Mouse (Mus musculus) C2C12 (cell line): ENCODE data around the gene Rarres2. TPM values are rescaled to one million over a fixed set of nuclear protein-coding genes. Genes with fewer than 3 reads are reported as not detected.

Experiments
- H3K27me3 ChIP-seq: one replicate; pipeline ENCODE4 v1.6.1; 2011; ENCODE audit not compliant: control insufficient read depth, insufficient read depth, insufficient read length
- H3K36me3 ChIP-seq: one replicate; pipeline ENCODE4 v1.6.1; 2011; ENCODE audit not compliant: control insufficient read depth, insufficient read depth
- H3K4me3 ChIP-seq: one replicate; pipeline ENCODE4 v1.5.1; 2011; ENCODE audit warnings: mild to moderate bottlenecking, control low read depth; ENCODE audit not compliant: poor library complexity, insufficient read depth, severe bottlenecking
- H3K79me2 ChIP-seq: one replicate; pipeline ENCODE4 v1.6.1; 2011; ENCODE audit not compliant: control insufficient read depth, insufficient read depth
- H3K79me3 ChIP-seq: one replicate; pipeline ENCODE4 v1.6.1; 2011; ENCODE audit warnings: low read depth, control low read depth
- H3ac ChIP-seq: one replicate; pipeline ENCODE3; 2011; ENCODE audit warnings: low read depth; ENCODE audit not compliant: control insufficient read depth, insufficient read length
- CEBPB ChIP-seq: IDR thresholded peaks from one replicate; pipeline ENCODE4 v1.6.1; 2011; ENCODE audit warnings: low read depth, mild to moderate bottlenecking, control low read depth, moderate library complexity
- CTCF ChIP-seq: IDR thresholded peaks from one replicate; pipeline ENCODE4 v1.5.1; 2011; ENCODE audit not compliant: control insufficient read depth, insufficient read depth, insufficient read length
- FOSL1 ChIP-seq: IDR thresholded peaks from one replicate; pipeline ENCODE4 v1.8.0; 2011; ENCODE audit warnings: mild to moderate bottlenecking, low read length; ENCODE audit not compliant: poor library complexity, insufficient read depth, severe bottlenecking
- MAX ChIP-seq: IDR thresholded peaks from one replicate; pipeline ENCODE4 v1.6.1; 2011; ENCODE audit warnings: mild to moderate bottlenecking, control low read depth
- MYOD1 ChIP-seq: IDR thresholded peaks from one replicate; pipeline ENCODE4 v1.6.1; 2011; ENCODE audit warnings: low read depth; ENCODE audit not compliant: control insufficient read depth, insufficient read length
- MYOG ChIP-seq: IDR thresholded peaks from one replicate; pipeline ENCODE4 v1.6.1; 2011; ENCODE audit not compliant: control insufficient read depth, insufficient read length; ENCODE audit errors: extremely low read depth
- USF1 ChIP-seq: IDR thresholded peaks from one replicate; pipeline ENCODE4 v1.6.1; 2011; ENCODE audit warnings: low read depth, mild to moderate bottlenecking, control low read depth, moderate library complexity
- polyA plus RNA-seq: library from polyadenylated mRNA; unstranded; fragments of >200 nt; fragmentation: generic; extraction: Trizol; gene quantifications from one replicate; pipeline ENCODE4 v1.2.1, GENCODE M21; 2012; ENCODE audit warnings: missing spikeins

The Rarres2 gene
- polyA plus RNA-seq, 1 experiment = 0.08 TPM

DNA sequence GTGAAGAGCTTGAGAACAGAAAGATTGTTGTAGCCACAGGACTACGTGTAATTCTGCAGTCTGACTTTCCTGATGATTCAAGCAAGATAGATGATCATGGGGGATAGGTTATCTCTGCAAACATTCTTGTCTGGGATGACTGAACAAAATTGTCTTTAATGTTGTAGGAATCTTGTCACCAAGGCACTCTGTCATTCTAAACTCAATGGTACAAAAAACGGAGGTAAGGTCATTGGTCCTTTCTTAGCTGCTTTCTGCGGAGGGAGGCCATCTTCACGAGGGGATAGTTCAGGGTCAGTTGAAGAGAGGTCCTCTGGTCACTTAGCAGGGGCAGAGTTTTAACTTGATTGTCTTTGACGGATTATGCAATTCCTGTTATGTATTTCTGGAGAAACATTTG is 6.1 kb upstream of the Rarres2 start:
- H3K36me3 ChIP-seq = no peaks in the 10 kb centered on the region
- H3K79me3 ChIP-seq = no peaks in the 10 kb centered on the region
- H3K4me3 ChIP-seq = no peak overlapping the region
- no peaks in the 10 kb centered on the region for H3K79me2 ChIP-seq
- no peaks in the 10 kb centered on the region for H3K27me3 ChIP-seq
- TF ChIP-seq CEBPB (no peak), FOSL1 (no peak), MAX (no peak), CTCF (no peak)
- no peak overlapping the region for H3ac ChIP-seq

DNA sequence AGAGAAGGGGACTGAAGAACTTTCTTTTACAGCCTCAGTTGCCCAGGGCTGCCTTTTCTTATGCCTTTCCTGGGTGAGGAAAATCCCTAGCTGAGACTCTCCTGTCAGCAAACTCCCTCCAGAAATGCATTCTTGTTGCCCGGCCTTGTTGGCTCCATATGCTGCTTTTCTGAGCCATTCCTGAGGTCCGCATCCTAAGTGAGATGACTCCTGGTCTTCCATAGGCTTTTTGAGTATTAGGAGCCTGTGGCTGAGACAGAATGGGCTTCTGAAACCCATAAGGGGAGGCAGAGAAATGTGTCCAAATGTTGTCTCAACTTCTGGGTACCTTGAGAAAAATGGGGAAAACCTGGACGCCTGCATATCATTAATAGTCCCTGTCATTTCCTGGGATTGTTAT is 1.4 kb upstream of the Rarres2 start:
- Histone ChIP-seq H3K79me3 (no peaks in the 10 kb centered on the region), H3K4me3 (no peak overlapping the region), H3ac (no peak overlapping the region), H3K36me3 (no peaks in the 10 kb centered on the region), H3K27me3 (peaks cover 3% of the 10 kb centered on the region), H3K79me2 (no peaks in the 10 kb centered on the region)
- TF ChIP-seq MYOG (no peak), CEBPB (no peak), FOSL1 (no peak)

DNA sequence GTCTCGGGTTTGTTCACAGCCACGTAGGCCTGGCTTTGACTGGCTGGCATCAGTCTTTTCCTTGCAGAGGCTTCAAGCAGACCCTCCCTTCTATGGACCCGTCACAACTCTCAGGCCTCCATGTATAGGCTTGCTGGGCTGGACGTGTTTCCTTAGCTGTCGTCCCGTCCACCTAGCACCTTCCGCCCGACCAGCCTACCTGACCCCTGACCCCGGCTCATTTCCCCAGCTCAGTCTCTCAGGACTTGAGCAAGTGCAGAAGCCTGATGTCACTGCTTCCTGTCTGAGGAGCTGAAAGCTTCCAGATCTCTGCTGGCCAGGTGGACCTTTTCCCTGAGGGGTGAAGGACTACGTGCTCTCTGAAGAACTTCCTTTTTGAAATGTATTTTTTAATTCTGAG is 691 bp upstream of the Rarres2 start:
- H3K27me3 ChIP-seq = peaks cover 3% of the 10 kb centered on the region
- TF ChIP-seq CTCF (no peak), USF1 (no peak), MYOG (no peak), CEBPB (no peak), MYOD1 (no peak), FOSL1 (no peak), MAX (no peak)
- H3K4me3 ChIP-seq = no peak overlapping the region
- no peaks in the 10 kb centered on the region for H3K36me3 ChIP-seq
- no peak overlapping the region for H3ac ChIP-seq
- no peaks in the 10 kb centered on the region for H3K79me3 ChIP-seq
- H3K79me2 ChIP-seq = no peaks in the 10 kb centered on the region

DNA sequence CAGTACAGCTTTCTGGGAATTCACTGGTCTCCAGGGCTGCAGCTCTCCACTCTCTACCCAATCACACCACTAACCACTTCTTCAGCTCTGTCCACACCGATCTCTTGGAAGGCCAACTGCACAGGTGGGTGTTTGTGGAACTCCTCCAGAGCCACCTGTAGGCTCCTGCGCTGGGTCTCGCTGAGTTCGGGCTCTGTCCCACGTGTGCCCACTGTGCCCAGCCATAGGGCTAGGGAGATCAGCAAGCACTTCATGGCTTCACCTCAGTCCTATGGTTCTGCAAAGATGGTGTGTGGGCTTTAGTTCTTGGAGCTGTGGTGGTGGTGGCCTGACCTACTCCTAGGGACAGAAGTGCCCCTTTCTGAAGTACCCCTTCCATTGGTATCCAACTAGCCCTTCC is 575 bp downstream of the Rarres2 start:
- Histone ChIP-seq H3ac (no peak overlapping the region), H3K79me2 (no peaks in the 10 kb centered on the region), H3K79me3 (no peaks in the 10 kb centered on the region), H3K27me3 (peaks cover 3% of the 10 kb centered on the region), H3K4me3 (no peak overlapping the region), H3K36me3 (no peaks in the 10 kb centered on the region)
- TF ChIP-seq USF1 (no peak), MAX (no peak), CTCF (no peak), FOSL1 (no peak), MYOG (no peak), CEBPB (no peak), MYOD1 (no peak)

DNA sequence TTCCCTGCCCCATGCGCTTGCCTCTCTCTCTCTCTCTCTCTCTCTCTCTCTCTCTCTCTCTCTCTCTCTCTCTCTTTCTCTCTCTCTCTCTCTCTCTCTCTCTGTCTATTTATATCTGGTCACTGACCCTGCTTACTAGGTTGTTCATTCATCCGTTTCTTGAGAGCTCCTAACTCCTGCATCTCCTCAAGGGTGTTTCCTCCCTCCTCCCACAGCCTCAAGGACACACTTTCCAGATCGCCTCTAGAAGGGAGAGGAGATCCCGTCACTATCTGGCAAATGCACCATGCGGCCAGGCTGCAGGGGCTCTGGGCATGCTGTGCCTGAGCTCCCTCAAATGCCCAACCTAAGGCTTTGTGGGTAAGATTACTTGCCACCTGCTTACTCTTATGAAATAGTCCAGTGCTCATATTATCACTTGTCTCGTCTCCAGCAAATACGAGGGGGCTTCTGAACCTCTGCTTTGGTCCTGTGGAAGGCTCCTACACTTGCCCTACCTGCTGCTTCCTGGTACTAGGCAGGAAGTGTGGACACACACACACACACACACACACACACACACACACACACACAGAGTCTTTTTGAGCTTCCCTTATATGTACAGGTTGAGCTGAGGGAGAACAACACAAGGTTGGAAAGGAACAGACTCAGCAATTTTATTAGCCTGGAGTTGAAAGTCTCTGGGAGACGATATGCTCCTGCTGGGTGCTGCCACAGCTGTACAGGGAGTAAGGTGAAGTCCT is 3.4 kb downstream of the Rarres2 start:
- H3K4me3 ChIP-seq = no peak overlapping the region
- H3K36me3 ChIP-seq = no peaks in the 10 kb centered on the region
- H3K27me3 ChIP-seq = peaks cover 3% of the 10 kb centered on the region
- H3K79me2 ChIP-seq = no peaks in the 10 kb centered on the region
- H3ac ChIP-seq = no peak overlapping the region
- no peak for TF ChIP-seq CEBPB
- H3K79me3 ChIP-seq = no peaks in the 10 kb centered on the region

DNA sequence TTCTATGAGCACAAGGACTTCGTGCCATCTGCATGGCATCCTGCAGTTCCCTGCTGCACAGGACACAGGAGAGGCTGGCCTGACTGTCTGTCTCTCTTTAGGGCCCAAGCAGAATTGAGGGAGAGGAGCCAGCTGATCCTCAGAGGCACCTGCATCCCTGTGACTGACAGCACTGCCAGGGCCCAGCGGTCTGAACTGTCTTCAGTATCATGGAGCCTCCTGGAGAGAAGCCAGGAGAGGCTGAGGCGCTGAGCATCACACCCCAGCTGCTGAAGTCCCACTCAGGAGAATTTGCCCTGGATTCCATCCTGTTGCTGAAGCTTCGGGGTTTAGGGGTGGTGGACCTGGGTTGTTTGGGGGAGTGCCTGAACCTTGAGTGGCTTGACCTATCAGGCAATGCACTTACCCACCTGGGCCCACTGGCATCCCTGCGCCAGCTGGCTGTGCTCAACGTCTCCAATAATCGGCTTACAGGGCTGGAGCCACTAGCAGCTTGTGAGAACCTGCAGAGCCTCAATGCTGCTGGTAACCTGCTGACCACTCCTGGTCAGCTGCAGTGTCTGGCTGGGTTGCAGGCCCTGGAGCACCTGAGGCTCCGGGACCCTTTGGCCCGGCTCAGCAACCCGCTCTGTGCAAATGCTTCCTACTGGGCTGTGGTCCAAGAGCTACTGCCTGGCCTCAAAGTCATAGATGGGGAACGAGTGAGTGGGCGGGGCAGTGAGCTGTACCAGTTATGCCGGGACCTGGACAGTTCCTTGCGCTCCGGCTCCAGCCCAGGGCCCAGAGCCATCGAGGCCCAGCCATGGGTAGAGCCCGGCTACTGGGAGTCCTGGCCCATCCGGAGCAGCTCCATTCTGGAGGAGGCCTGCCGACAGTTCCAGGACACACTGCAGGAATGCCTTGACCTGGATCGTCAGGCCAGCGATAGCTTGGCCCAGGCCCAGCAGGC is 4.3 kb downstream of the Rarres2 start:
- H3K27me3 ChIP-seq = peaks cover 3% of the 10 kb centered on the region
- H3ac ChIP-seq = no peak overlapping the region
- no peak for TF ChIP-seq MYOG
- TF ChIP-seq MYOD1 = no peak
- no peak for TF ChIP-seq USF1
- no peak for TF ChIP-seq MAX
- no peak for TF ChIP-seq CEBPB
- no peak for TF ChIP-seq CTCF
- TF ChIP-seq FOSL1 = no peak
- no peaks in the 10 kb centered on the region for H3K36me3 ChIP-seq
- H3K4me3 ChIP-seq = no peak overlapping the region
- no peaks in the 10 kb centered on the region for H3K79me2 ChIP-seq
- no peaks in the 10 kb centered on the region for H3K79me3 ChIP-seq
